Mouse (Mus musculus): ENCODE data around the gene Gm17657. TPM values are rescaled to one million over a fixed set of nuclear protein-coding genes. Genes with fewer than 3 reads are reported as not detected.

The Gm17657 gene
- polyA plus RNA-seq, 1 experiment from 2014 or later = not detected

- no peak overlapping the region for H3K27ac ChIP-seq
- 3% methylated on average over 11 of the region's 11 CpGs for WGBS
- no peaks in the 10 kb centered on the region for H3K9me3 ChIP-seq
- H3K27me3 ChIP-seq = no peaks in the 10 kb centered on the region
- H3K4me1 ChIP-seq (replicated peaks) = 0 out of 2 replicates have a peak, but pooled peaks cover 3% of the 10 kb centered on the region
- H3K4me3 ChIP-seq (replicated peaks) = no peak overlapping the region
- no peak overlapping the region for H3K9ac ChIP-seq (replicated peaks)
- H3K4me2 ChIP-seq (replicated peaks) = no peak overlapping the region
- no peaks in the 10 kb centered on the region for H3K36me3 ChIP-seq
- peak; percentile 79 for ATAC-seq
These were observed 35.0 kb downstream of the Gm17657 start for GRCm38 (mm10) chr17:29514435-29514834.

- H3K4me2 ChIP-seq (replicated peaks) = no peak overlapping the region
- H3K4me3 ChIP-seq (replicated peaks) = no peak overlapping the region
- ATAC-seq = peak; percentile 48; the same call in 1 of the 2 replicates
- H3K36me3 ChIP-seq = no peaks in the 10 kb centered on the region
- no peaks in the 10 kb centered on the region for H3K27me3 ChIP-seq
- WGBS = 41% methylated on average over 13 of the region's 13 CpGs
- H3K4me1 ChIP-seq (replicated peaks) = 0 out of 2 replicates have a peak, but pooled peaks cover 3% of the 10 kb centered on the region
- no peaks in the 10 kb centered on the region for H3K9me3 ChIP-seq
- H3K9ac ChIP-seq (replicated peaks) = no peak overlapping the region
- no peak overlapping the region for H3K27ac ChIP-seq
These were observed 36.3 kb downstream of the Gm17657 start for GRCm38 (mm10) chr17:29513044-29513730.

- Histone ChIP-seq H3K4me3 (replicated peaks) (no peak overlapping the region), H3K27ac (no peak overlapping the region), H3K9me3 (no peaks in the 10 kb centered on the region), H3K4me1 (replicated peaks) (0 out of 2 replicates have a peak, but pooled peaks cover 3% of the 10 kb centered on the region), H3K4me2 (replicated peaks) (no peak overlapping the region), H3K9ac (replicated peaks) (no peak overlapping the region), H3K36me3 (no peaks in the 10 kb centered on the region), H3K27me3 (no peaks in the 10 kb centered on the region)
- no peak for ATAC-seq
- WGBS = 70% methylated on average over 8 of the region's 8 CpGs
These were observed 38.7 kb downstream of the Gm17657 start for GRCm38 (mm10) chr17:29510691-29511090.

- Histone ChIP-seq H3K4me2 (replicated peaks) (no peak overlapping the region), H3K36me3 (no peaks in the 10 kb centered on the region), H3K4me3 (replicated peaks) (no peak overlapping the region), H3K9me3 (no peaks in the 10 kb centered on the region), H3K4me1 (replicated peaks) (no peaks in the 10 kb centered on the region), H3K9ac (replicated peaks) (no peak overlapping the region), H3K27ac (no peak overlapping the region), H3K27me3 (no peaks in the 10 kb centered on the region)
- WGBS = 78% methylated on average over 12 of the region's 12 CpGs
- no peak for ATAC-seq
These were observed 40.4 kb downstream of the Gm17657 start for GRCm38 (mm10) chr17:29508927-29509608.

GRCm38 (mm10) chr17:29503700-29504099, 45.7 kb downstream of the Gm17657 start:
- no peak for ATAC-seq
- H3K27ac ChIP-seq = no peak overlapping the region
- no peak overlapping the region for H3K9ac ChIP-seq (replicated peaks)
- 79% methylated on average over 5 of the region's 5 CpGs for WGBS
- H3K4me1 ChIP-seq (replicated peaks) = peaks cover 8% of the 10 kb centered on the region; the same call in 1 of the 2 replicates
- H3K27me3 ChIP-seq = 0 out of 2 replicates have a peak, but pooled peaks cover 5% of the 10 kb centered on the region
- H3K4me3 ChIP-seq (replicated peaks) = no peak overlapping the region
- H3K9me3 ChIP-seq = no peaks in the 10 kb centered on the region
- H3K36me3 ChIP-seq = no peaks in the 10 kb centered on the region
- no peak overlapping the region for H3K4me2 ChIP-seq (replicated peaks)

- no peak for ATAC-seq
These were observed 46.5 kb downstream of the Gm17657 start for GRCm38 (mm10) chr17:29502669-29503665.

GRCm38 (mm10) chr17:29502005-29502668, 47.3 kb downstream of the Gm17657 start:
- H3K4me2 ChIP-seq (replicated peaks) = no peak overlapping the region
- no peak overlapping the region for H3K9ac ChIP-seq (replicated peaks)
- 0 out of 2 replicates have a peak, but pooled peaks cover 5% of the 10 kb centered on the region for H3K27me3 ChIP-seq
- 81% methylated on average over 7 of the region's 7 CpGs for WGBS
- no peak overlapping the region for H3K4me3 ChIP-seq (replicated peaks)
- H3K4me1 ChIP-seq (replicated peaks) = peaks cover 8% of the 10 kb centered on the region; the same call in 1 of the 2 replicates
- no peak overlapping the region for H3K27ac ChIP-seq
- H3K36me3 ChIP-seq = no peaks in the 10 kb centered on the region
- H3K9me3 ChIP-seq = no peaks in the 10 kb centered on the region
- ATAC-seq = no peak

More at GRCm38 (mm10) chr17:29502669-29503665, 46.5 kb downstream of the Gm17657 start:
- 21% methylated on average over 32 of the region's 32 CpGs for WGBS
- Histone ChIP-seq H3K4me3 (replicated peaks) (no peak overlapping the region), H3K27ac (no peak overlapping the region), H3K9ac (replicated peaks) (no peak overlapping the region), H3K4me2 (replicated peaks) (no peak overlapping the region), H3K36me3 (no peaks in the 10 kb centered on the region), H3K9me3 (no peaks in the 10 kb centered on the region), H3K27me3 (0 out of 2 replicates have a peak, but pooled peaks cover 5% of the 10 kb centered on the region), H3K4me1 (replicated peaks) (peaks cover 8% of the 10 kb centered on the region; the same call in 1 of the 2 replicates)

GRCm38 (mm10) chr17:29500802-29501469, 48.5 kb downstream of the Gm17657 start:
- 85% methylated on average over 17 of the region's 17 CpGs for WGBS
- no peaks in the 10 kb centered on the region for H3K9me3 ChIP-seq
- no peak for ATAC-seq

GRCm38 (mm10) chr17:29500243-29500740, 49.1 kb downstream of the Gm17657 start:
- no peaks in the 10 kb centered on the region for H3K36me3 ChIP-seq
- no peak overlapping the region for H3K9ac ChIP-seq (replicated peaks)
- no peak for ATAC-seq
- WGBS = 81% methylated on average over 7 of the region's 7 CpGs
- H3K4me3 ChIP-seq (replicated peaks) = no peak overlapping the region
- 0 out of 2 replicates have a peak, but pooled peaks cover 5% of the 10 kb centered on the region for H3K27me3 ChIP-seq
- no peak overlapping the region for H3K27ac ChIP-seq
- no peak overlapping the region for H3K4me2 ChIP-seq (replicated peaks)
- peaks cover 8% of the 10 kb centered on the region; the same call in 1 of the 2 replicates for H3K4me1 ChIP-seq (replicated peaks)
- H3K9me3 ChIP-seq = no peaks in the 10 kb centered on the region

More at GRCm38 (mm10) chr17:29500802-29501469, 48.5 kb downstream of the Gm17657 start:
- Histone ChIP-seq H3K27me3 (0 out of 2 replicates have a peak, but pooled peaks cover 5% of the 10 kb centered on the region), H3K4me3 (replicated peaks) (no peak overlapping the region), H3K27ac (no peak overlapping the region), H3K9ac (replicated peaks) (no peak overlapping the region), H3K4me2 (replicated peaks) (no peak overlapping the region), H3K36me3 (no peaks in the 10 kb centered on the region), H3K4me1 (replicated peaks) (peaks cover 8% of the 10 kb centered on the region; the same call in 1 of the 2 replicates)

GRCm38 (mm10) chr17:29499511-29499910, 49.9 kb downstream of the Gm17657 start:
- ATAC-seq = no peak

More at GRCm38 (mm10) chr17:29499511-29499910, 49.9 kb downstream of the Gm17657 start:
- H3K27me3 ChIP-seq = 0 out of 2 replicates have a peak, but pooled peaks cover 5% of the 10 kb centered on the region
- WGBS = 82% methylated on average over 6 of the region's 6 CpGs
- no peaks in the 10 kb centered on the region for H3K9me3 ChIP-seq
- H3K4me1 ChIP-seq (replicated peaks) = peaks cover 11% of the 10 kb centered on the region
- no peak overlapping the region for H3K4me2 ChIP-seq (replicated peaks)
- no peak overlapping the region for H3K4me3 ChIP-seq (replicated peaks)
- no peak overlapping the region for H3K9ac ChIP-seq (replicated peaks)
- H3K27ac ChIP-seq = no peak overlapping the region
- peaks cover 3% of the 10 kb centered on the region for H3K36me3 ChIP-seq

Data from midbrain, embryonic 13.5 days (tissue).